Mouse (Mus musculus): ENCODE data around the gene Aspscr1. TPM values are rescaled to one million over a fixed set of nuclear protein-coding genes. Genes with fewer than 3 reads are reported as not detected.
A peak's percentile ranks its signal among the peaks of the same experiment; 100 is the strongest.

Aspscr1 gene
- 129 TPM in 2 replicates for polyA plus RNA-seq (2014; fragmentation: Nextera tagmentation; extraction: Ambion mirVana)

DNA sequence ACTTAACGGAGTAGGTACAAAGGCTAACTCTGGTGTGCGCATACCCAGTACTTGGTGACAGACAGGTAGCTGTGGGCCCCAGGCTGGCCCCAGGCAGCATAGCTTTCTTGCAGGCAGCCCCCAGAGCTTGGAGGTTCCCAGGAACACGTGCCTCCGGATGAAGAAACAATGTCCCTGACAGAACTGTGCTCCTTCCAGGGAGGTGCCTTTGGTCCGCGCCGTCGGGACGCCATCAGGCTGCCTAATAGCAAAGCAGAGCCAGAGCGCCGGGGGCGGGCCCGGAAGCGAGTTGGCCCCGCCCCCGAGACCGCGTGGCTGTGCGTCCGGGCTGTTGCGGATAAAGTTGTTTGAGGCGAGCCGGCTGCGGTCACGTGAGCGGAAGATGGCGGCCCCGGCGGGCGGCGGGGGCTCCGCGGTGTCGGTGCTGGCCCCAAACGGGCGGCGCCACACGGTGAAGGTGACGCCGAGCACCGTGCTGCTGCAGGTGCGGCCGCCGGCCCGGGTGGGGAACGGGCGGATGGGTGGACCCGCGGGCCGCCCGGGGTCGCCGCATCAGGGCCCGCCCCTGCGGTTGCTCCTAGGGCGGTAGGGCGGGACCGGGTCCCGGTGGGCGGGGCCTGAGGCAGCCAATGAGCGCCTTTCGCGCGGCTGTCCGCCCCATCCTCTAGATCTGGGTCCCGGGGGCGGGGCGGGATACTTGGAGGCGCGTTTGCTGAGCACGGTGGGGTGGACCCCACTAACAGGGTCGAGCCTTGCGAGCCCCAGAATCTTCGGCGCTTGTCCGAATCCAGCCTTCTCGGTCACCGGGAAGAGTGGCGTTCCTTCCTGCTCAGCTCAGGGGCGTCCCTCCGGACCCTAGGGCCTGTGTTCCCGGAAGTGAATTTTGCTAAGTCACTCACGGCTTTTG lies at the start of gene Aspscr1:
Aspscr1 (plus strand) TSS at position 287 of the 907 bp plus-strand sequence.
- H3K4me3 ChIP-seq (ENCODE audit: low read depth, low read length) = peak within 1 kb of the TSS; percentile 70
- DNase-seq (ENCODE audit: low spot score) (peak; percentile 97), ATAC-seq (peak; percentile 98)
- H3K9me3 ChIP-seq (replicated peaks; ENCODE audit: control insufficient read depth, low read length) = no peaks in the 10 kb centered on the region
- H3K27me3 ChIP-seq (replicated peaks; ENCODE audit: control insufficient read depth, insufficient read depth, low read length) = no peaks in the 10 kb centered on the region
- peaks cover 8% of the 10 kb centered on the region; the same call in 1 of the 2 replicates for H3K4me1 ChIP-seq (ENCODE audit: control insufficient read depth, insufficient read depth, low read length)
- peak within 1 kb of the TSS; percentile 91 for H3K4me2 ChIP-seq (ENCODE audit: low read length)
- peak within 1 kb of the TSS; percentile 82 for H3K27ac ChIP-seq (ENCODE audit: low read depth, low read length)
- H3K36me3 ChIP-seq (ENCODE audit: control insufficient read depth, insufficient read depth, low read length) = peaks cover 12% of the 10 kb centered on the region
- 1% methylated on average over 81 of the region's 83 CpGs for WGBS
- peak within 1 kb of the TSS; percentile 68 for H3K9ac ChIP-seq (ENCODE audit: low read length)

DNA sequence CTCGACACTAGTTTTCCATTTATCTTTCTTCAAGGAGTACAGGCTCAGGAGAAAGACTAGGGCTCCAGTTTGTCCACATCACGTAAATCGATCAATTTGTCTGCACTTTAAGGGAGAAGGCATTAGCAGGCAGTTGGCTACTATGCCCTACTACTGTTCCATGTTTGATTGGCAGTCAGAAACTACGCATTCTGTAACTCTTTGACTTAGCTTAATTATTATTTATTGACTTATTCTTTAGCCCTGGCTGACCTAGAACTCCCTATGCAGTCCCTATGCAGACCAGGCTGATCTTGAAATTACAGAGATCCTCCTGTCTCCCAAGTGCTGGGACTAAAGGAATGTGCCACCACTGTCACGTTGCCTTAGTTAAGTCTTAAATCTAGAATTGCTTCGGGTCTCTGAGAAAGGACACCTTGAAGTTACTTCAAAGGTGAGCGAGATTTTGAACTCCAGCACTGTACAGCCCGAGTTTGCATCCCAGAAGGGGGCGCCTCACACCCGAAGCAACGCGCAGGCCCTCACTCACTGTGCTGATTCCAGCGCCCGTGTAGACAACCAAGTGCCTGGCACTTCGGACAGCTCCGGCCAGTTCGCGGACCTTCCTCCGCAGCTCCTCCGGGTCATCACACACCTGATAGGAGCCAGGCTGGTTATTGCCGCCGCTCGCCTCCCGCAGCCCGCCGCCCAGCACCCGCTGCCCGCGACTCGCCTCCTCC lies 48.7 kb upstream of the Aspscr1 start:
- H3K27me3 ChIP-seq (replicated peaks; ENCODE audit: control insufficient read depth, insufficient read depth, low read length) = no peaks in the 10 kb centered on the region
- WGBS = 15% methylated on average over 27 of the region's 30 CpGs
- H3K4me1 ChIP-seq (ENCODE audit: control insufficient read depth, insufficient read depth, low read length) = peaks cover 9% of the 10 kb centered on the region
- H3K4me2 ChIP-seq (ENCODE audit: low read length) = peak overlapping the region; percentile 95
- ATAC-seq (peak; percentile 73), DNase-seq (ENCODE audit: low spot score) (peak; percentile 54)
- H3K9ac ChIP-seq (ENCODE audit: low read length) = peak overlapping the region; percentile 87
- peak overlapping the region; percentile 80 for H3K27ac ChIP-seq (ENCODE audit: low read depth, low read length)
- peak overlapping the region; percentile 98 for H3K4me3 ChIP-seq (ENCODE audit: low read depth, low read length)
- H3K9me3 ChIP-seq (replicated peaks; ENCODE audit: control insufficient read depth, low read length) = no peaks in the 10 kb centered on the region
- peaks cover 63% of the 10 kb centered on the region for H3K36me3 ChIP-seq (ENCODE audit: control insufficient read depth, insufficient read depth, low read length)

DNA sequence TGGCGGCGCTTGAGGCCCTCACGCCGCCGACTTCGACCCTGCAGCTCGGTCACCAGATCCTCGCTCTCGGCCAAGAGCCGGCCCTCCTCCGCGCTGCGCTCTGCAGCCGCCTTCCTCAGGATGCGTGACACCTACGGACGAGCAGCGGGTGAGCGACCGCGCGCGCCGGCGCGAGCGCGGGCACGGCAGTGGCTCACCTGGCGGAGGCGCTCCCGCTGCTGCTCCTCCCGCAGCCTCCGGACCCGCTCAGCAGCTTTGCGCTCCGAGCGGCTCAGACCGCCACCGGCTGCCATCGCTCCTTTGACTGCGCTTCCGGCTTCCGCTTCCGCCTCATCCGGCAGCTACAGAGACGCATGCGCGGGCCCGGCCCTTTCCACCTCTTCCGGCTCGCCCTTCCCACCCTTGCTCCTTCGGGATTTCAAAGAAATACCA lies 48.1 kb upstream of the Aspscr1 start:
- H3K9ac ChIP-seq (ENCODE audit: low read length) = peak overlapping the region; percentile 87
- H3K4me1 ChIP-seq (ENCODE audit: control insufficient read depth, insufficient read depth, low read length) = peaks cover 9% of the 10 kb centered on the region
- ATAC-seq = peak; percentile 86
- WGBS = under 1% methylated on average over 52 of the region's 53 CpGs
- peak; percentile 93 for DNase-seq (ENCODE audit: low spot score)
- no peaks in the 10 kb centered on the region for H3K9me3 ChIP-seq (replicated peaks; ENCODE audit: control insufficient read depth, low read length)
- no peaks in the 10 kb centered on the region for H3K27me3 ChIP-seq (replicated peaks; ENCODE audit: control insufficient read depth, insufficient read depth, low read length)
- peaks cover 65% of the 10 kb centered on the region for H3K36me3 ChIP-seq (ENCODE audit: control insufficient read depth, insufficient read depth, low read length)
- H3K4me3 ChIP-seq (ENCODE audit: low read depth, low read length) = peak overlapping the region; percentile 98
- H3K27ac ChIP-seq (ENCODE audit: low read depth, low read length) = peak overlapping the region; percentile 80
- peak overlapping the region; percentile 95 for H3K4me2 ChIP-seq (ENCODE audit: low read length)

DNA sequence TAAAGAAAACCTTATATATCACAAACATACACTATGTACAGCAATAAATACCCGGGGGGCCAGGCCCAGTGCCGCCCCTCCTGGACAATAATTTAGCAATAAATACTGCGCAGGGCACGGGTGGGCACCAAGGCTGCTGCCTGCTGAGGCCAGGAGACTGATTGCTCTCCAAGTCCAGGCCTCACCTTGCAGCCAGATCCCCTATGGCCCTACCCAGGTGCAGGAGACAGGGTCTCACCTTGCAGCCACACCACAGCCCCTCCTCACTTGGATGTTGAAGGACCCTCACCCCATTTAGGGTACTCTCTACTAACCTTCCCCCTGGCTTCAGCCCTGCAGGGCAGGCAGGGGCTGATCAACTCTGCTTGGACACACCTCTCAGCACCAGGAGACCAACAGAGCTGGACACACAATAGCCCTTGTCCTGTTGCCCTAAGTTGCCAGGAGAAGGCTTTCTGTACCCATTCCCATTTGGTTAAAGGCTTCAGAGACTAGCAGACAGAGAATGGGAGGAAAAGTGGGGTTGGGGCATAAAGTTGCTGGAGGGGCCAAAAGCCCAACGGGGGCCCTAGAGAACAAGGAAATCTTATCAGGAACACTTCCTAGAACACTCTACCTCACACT lies 47.5 kb upstream of the Aspscr1 start, which contains the start of gene Sirt7:
Sirt7 (minus strand) TSS at position 89 of the 624 bp plus-strand sequence.
- no peaks in the 10 kb centered on the region for H3K9me3 ChIP-seq (replicated peaks; ENCODE audit: control insufficient read depth, low read length)
- peak; percentile 21; the same call in 1 of the 2 replicates for ATAC-seq
- H3K27me3 ChIP-seq (replicated peaks; ENCODE audit: control insufficient read depth, insufficient read depth, low read length) = no peaks in the 10 kb centered on the region
- H3K9ac ChIP-seq (ENCODE audit: low read length) = peak within 1 kb of the TSS; percentile 87
- no peak for DNase-seq (ENCODE audit: low spot score)
- 24% methylated on average over 5 of the region's 5 CpGs for WGBS
- peaks cover 59% of the 10 kb centered on the region for H3K36me3 ChIP-seq (ENCODE audit: control insufficient read depth, insufficient read depth, low read length)
- H3K4me3 ChIP-seq (ENCODE audit: low read depth, low read length) = peak within 1 kb of the TSS; percentile 98
- peak within 1 kb of the TSS; percentile 80 for H3K27ac ChIP-seq (ENCODE audit: low read depth, low read length)
- peak within 1 kb of the TSS; percentile 95 for H3K4me2 ChIP-seq (ENCODE audit: low read length)
- H3K4me1 ChIP-seq (ENCODE audit: control insufficient read depth, insufficient read depth, low read length) = peaks cover 9% of the 10 kb centered on the region

DNA sequence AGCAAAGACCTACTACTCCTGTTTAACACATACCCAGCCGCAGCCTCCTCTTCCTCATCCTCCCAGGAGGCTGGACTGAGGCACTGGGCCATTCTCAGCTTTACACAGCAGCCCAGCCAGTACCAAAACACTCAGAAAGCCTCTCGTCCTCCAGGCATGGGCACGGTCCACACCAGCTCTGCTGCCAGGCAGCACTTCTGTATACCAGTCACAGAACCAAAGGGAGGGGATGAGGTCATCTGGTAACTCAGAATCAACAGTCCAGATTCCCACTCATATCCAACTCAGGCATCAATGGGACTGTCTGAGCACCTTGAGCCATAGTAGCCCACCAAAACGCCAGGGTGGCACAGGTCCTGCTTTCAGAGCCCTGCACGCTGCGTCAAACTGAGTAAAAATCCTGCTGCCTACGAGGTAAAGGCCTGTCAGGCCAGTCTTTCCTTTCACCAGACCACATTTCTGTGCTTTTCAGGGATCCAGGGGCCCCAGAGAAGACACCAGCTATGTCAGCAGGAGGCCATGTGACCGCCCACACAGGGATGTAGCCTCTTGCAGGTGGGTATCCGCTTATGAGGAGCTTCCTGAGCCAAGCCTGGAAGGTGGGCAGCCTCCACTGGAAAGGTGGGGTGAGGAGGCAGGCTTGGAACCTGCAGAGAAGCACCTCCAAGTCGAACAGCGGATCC lies 45.8 kb upstream of the Aspscr1 start:
- DNase-seq (ENCODE audit: low spot score) (no peak), ATAC-seq (no peak)
- H3K9ac ChIP-seq (ENCODE audit: low read length) = no peak overlapping the region
- WGBS = 93% methylated on average over 11 of the region's 11 CpGs
- no peaks in the 10 kb centered on the region for H3K9me3 ChIP-seq (replicated peaks; ENCODE audit: control insufficient read depth, low read length)
- H3K4me2 ChIP-seq (ENCODE audit: low read length) = no peak overlapping the region
- peaks cover 43% of the 10 kb centered on the region for H3K36me3 ChIP-seq (ENCODE audit: control insufficient read depth, insufficient read depth, low read length)
- H3K4me3 ChIP-seq (ENCODE audit: low read depth, low read length) = no peak overlapping the region
- no peak overlapping the region for H3K27ac ChIP-seq (ENCODE audit: low read depth, low read length)
- peaks cover 17% of the 10 kb centered on the region for H3K4me1 ChIP-seq (ENCODE audit: control insufficient read depth, insufficient read depth, low read length)
- no peaks in the 10 kb centered on the region for H3K27me3 ChIP-seq (replicated peaks; ENCODE audit: control insufficient read depth, insufficient read depth, low read length)

DNA sequence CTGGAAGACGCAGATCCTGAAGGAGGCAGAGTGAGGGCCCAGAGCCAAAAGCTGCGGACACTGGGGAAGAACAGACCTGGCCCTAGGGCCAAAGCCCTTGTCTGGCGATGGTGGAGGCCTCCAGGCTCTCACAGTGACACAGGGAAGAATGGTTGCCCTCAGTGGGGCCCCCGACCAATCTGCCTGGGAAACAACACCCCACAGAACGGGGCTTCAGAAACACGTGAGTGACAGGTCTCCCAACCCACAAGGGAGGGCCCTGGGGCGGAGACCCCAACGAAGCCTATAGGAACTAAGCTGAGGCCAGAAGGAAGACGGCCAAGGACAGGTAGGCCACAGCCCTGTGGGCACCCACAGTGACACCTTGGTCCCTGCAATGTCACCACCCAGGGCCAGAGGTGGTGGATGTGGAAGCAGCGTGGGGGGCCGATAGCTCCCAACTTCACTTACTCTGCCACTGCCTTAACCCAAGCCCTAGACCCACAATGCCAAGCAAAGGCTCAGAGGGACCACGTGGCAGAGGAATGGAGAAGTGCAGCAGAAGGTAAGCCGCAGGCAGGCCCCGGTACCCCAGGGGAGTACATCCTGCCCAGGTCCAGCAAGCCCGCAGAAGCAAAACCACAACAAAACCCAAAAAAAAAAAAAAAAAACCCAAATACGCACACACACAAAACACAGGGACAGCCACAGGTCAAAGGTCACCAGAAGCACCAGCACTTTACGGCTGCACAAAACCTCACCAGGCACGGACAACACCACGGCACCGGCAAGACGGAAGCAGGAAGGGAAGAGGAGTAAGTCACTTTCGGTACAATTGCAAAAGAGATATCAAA lies 45.1 kb upstream of the Aspscr1 start:
- Histone ChIP-seq H3K27ac (ENCODE audit: low read depth, low read length) (no peak overlapping the region), H3K4me1 (ENCODE audit: control insufficient read depth, insufficient read depth, low read length) (peaks cover 23% of the 10 kb centered on the region), H3K4me2 (ENCODE audit: low read length) (no peak overlapping the region), H3K9me3 (replicated peaks; ENCODE audit: control insufficient read depth, low read length) (no peaks in the 10 kb centered on the region), H3K27me3 (replicated peaks; ENCODE audit: control insufficient read depth, insufficient read depth, low read length) (no peaks in the 10 kb centered on the region), H3K36me3 (ENCODE audit: control insufficient read depth, insufficient read depth, low read length) (peaks cover 36% of the 10 kb centered on the region), H3K4me3 (ENCODE audit: low read depth, low read length) (no peak overlapping the region), H3K9ac (ENCODE audit: low read length) (no peak overlapping the region)
- no peak for ATAC-seq
- 83% methylated on average over 22 of the region's 22 CpGs for WGBS
- no peak for DNase-seq (ENCODE audit: low spot score)

DNA sequence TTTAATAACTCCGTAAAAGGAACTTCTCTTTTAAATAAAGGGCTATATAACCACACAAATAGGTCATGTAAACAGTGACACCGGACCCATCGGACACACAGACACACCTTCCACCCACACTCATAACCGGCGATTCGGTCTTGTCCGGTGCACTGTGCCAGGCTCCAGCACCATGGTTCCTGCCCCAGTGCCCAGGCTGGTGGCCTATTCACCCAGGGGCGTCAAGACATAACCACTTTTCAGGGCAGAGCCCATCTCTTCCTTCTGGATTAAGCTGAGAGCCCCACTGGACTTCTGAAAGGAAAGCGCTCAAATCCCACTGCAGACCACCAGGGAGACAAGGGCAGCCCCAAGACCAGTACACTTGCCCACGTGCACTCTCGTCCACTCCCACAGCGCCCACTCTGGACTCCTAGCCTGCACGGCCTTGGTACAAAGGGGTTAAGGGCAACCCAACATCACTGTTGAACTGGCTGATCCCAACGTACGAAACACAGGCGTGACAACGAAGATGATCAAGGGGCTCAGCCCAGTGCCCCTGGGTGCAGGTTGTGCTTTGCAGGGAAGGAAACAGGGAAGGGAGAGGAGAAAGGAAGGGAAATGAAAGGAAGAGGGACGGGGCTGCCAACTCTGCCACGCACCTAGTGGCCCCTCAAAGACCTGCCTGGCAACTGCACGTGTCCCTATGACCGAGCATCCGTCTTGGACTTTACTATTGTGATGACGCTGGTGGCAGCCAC lies 44.0 kb upstream of the Aspscr1 start:
- H3K9me3 ChIP-seq (replicated peaks; ENCODE audit: control insufficient read depth, low read length) = no peaks in the 10 kb centered on the region
- DNase-seq (ENCODE audit: low spot score) = no peak
- no peak for ATAC-seq
- no peak overlapping the region for H3K27ac ChIP-seq (ENCODE audit: low read depth, low read length)
- H3K4me1 ChIP-seq (ENCODE audit: control insufficient read depth, insufficient read depth, low read length) = peaks cover 23% of the 10 kb centered on the region
- H3K4me2 ChIP-seq (ENCODE audit: low read length) = no peak overlapping the region
- no peak overlapping the region for H3K9ac ChIP-seq (ENCODE audit: low read length)
- H3K36me3 ChIP-seq (ENCODE audit: control insufficient read depth, insufficient read depth, low read length) = peaks cover 28% of the 10 kb centered on the region
- H3K27me3 ChIP-seq (replicated peaks; ENCODE audit: control insufficient read depth, insufficient read depth, low read length) = no peaks in the 10 kb centered on the region
- no peak overlapping the region for H3K4me3 ChIP-seq (ENCODE audit: low read depth, low read length)
- WGBS = 93% methylated on average over 23 of the region's 23 CpGs
